Mouse (Mus musculus) urinary bladder, adult 18-20 months (tissue): ENCODE measurements around the gene Bend6.

Source experiments
- DNase-seq, 2 experiments: peaks; one replicate each; pipeline ENCODE4 v3.0.0; 2022; ENCODE audit warnings: low spot score in 2 of 2, mixed read lengths in 2 of 2

Bend6 gene

DNA sequence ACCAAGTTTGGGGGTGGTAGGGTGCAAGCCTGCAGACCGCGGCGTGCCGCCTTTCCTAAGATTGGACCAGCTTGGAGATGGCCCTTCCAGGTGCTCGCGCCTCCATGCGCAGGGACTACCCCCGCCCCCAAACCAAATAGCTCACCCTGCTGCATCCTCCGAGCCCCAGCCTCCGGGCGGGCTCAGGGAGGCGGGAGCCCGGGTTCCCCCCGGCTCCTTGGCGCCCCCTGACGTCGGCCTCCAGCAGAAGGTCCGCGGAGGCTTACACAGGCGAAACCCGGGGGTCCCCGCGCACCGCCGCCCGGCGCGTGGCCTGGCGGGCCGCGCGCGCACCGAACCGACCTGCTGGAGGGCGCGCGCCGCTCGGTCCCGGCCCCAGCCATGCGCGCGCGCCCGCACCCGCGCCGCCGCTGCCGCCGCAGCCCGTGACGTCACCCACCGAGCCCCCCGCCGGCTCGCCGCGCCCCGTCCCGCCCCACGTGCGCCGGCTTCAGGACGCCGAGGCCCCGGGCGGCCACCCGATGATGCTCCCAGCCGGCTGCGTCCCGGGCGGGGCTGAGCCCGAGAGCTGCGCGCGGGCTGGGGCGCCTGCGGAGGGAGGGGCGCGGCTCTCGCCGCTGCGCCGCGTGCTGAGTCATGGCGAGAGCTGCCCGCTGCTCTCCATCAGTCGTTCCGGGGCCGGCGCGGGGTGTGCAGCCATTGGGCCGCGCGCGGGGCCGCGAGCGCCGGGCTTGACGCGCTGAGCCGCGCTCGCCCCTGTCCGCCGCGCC lies at the start of gene Bend6:
Gene Bend6 (minus strand): TSS at position 396 of the 770 bp plus-strand sequence.
- peak; percentile 39 to 50 for DNase-seq

DNA sequence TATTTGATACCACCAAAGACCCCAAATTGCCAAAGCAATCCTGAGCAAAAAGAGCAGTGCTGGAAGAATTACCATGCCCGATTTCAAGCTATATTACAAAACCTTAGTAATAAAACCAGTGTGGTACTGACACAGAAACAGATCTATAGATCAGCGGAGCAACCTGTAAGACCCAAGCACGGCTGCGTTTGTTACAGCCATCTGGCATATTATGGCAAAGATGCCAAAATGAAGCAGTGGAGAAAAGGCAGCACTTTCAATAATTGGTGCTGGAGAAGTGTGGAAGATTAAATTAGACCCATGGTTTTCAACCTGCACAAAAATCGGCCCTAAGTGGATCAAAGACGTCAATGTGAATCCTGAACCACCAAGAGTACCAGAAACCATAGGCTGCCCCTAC lies 48.0 kb upstream of the Bend6 start:
- no peak for DNase-seq

DNA sequence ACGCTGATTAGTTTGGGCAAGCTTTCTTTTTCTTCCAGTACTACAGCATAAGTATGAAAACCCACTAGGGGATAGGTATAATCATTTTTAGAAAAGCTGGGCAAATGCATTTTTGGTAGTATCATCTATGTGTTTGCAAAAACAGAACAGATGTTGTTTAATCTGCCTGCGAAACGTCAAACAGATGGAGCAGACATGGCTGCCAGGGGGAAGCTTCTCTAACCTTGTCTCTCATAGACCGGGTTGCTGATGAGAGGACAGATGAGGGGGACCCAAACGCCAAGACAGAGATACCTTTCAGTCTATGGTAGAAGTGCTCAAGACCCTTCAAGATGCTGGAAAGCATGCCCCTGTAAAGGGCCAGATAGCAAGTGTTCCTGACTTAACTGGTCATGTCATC lies 40.9 kb upstream of the Bend6 start:
- DNase-seq = no peak

DNA sequence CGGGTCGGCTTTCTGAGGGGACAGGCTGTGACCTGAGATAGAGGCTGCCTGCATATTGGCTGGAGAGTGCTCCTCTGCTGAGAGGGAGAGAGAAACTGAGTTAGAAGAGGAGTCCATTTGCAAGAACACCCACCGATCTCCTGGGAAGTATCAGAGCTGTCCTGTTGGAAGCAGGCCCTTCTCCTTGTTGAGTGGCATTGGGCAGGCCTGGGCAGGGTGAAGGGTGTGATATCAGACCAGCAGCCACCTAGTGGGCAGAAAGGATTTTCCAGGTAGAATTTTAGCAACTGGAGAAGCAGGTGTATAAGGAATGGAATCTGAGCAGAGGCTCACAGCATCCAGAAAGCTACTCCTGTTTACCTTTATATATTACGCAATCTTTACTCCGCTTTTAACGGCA lies 40.2 kb upstream of the Bend6 start:
- DNase-seq = no peak

DNA sequence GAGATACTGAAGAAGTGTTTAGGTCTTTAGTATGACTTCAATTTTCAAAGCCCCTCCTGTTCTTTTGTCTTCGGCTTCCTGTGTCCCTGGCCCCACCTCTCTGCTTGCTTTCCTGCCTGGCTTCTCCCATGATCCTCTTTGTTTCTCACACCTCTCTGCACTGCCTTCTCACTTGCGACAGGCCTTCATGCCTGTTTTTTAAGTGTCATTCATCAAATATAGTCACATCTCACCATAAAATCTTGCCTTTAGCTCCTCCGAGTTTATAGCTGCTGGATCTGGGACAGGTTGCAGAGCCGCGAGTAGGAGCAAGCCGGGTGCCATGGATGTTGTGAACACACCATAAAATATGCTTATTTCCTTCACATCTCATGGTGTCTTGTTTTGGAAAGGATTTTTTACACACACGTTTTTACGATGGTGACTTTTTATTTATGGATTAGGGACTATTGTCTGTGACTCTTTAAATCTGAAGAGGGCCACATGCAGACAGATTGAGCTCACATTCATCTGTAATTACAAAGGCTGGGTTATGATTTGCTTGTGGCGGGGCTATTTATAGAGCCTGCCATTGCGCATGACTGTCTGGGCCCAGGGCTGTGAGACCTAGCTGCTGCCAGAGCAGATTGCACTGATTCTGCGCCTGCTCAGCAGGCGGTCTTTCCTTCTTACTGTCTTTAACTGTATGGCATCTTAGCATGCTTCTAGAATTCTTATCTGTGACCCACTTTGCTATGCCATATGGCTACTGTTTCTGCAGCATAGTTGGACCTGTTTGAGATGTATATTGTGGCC lies 39.2 kb upstream of the Bend6 start:
- no peak for DNase-seq

DNA sequence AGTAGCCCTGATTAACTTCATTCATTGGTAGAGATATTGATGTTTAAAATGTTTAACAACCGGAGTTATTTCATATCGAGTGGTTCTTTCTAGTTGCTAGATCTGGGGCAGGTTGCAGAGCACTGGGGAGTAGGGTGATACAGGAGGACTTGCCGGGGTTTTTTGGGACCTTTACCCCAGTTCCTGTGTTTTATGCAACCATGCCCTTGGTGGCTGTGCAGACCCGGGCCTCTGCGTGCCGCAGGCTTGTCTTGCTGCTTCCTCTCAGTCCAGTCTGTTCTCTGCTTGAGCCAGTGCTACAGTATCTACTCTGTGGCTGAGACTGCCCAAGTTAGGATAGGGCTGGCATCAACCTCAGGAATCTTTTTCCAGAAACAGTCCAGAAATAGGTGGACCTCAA lies 38.1 kb upstream of the Bend6 start:
- DNase-seq = no peak

DNA sequence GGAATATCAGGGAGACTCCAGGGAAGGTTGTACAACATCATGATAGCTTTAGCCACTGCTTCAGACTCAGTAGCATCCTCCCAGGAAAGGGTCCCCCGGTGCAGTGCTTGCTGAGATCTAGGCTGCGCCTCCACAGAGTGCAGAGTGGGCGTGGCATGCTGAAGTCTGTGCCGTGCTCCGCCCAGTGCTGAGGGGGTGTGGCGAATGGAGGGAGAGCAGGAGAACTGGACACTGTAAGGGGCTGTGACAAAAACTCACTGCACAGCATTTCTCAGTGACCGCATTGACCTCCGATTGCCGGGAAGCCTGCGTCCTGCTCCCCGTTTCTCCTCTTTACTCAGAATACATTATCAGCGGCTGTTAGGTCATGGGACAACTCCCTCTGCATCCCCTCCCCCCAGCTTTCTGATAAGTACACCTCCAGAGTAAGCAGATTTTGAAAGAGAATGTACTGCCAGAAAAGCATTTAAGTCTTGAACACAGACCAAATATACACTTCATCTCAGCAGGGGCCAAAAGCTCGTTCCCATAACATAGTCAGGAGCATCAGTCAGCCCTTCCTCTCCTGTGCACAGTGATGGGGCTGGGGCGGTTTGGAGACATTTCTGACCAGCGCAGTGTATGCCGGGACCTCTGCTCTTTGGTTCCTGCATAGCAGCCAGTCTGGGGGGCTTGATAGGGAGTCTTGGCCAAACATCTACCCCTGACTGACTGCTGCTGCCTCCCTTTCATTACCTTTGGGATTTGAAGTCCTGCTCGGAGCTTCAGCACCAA lies 37.5 kb upstream of the Bend6 start:
- DNase-seq = peak; percentile 19 to 42

DNA sequence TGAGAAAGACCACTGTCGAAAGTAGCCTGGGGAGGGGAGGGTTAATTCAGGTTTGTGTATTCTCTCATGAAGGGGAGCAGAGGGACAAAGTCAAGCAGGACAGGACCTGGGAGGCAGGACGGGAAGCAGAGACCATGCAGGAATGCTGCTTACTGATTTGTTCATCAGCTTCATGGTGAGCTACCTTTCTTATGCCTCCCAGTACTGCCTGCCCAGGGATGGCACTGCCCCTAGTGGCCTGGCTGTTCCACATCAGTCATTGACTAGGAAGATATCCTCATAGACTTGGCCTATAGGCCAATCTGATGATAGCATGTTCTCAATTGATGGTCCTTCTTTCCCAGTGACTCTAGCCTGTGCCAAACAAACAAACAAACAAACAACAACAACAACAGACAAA lies 36.3 kb upstream of the Bend6 start:
- DNase-seq = no peak

DNA sequence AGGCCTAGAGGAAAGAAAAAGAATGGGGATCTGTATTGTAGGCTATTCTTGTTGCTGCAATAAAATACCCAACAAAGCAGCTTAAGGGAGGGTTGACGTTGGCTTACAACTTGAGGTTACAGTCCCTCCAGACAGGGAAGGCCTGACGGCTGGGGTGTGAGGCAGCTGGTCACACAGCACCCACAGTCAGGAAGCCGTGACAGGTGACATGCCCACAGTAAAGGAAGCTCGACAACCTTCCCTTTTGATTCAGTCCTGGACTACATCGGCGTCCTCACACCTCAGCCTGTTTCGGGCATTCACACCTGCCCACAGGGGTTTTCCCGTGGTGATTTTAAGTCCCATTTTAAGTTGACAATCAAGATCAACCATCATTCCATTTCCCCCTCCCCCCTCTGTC lies 35.0 kb upstream of the Bend6 start:
- DNase-seq = no peak

DNA sequence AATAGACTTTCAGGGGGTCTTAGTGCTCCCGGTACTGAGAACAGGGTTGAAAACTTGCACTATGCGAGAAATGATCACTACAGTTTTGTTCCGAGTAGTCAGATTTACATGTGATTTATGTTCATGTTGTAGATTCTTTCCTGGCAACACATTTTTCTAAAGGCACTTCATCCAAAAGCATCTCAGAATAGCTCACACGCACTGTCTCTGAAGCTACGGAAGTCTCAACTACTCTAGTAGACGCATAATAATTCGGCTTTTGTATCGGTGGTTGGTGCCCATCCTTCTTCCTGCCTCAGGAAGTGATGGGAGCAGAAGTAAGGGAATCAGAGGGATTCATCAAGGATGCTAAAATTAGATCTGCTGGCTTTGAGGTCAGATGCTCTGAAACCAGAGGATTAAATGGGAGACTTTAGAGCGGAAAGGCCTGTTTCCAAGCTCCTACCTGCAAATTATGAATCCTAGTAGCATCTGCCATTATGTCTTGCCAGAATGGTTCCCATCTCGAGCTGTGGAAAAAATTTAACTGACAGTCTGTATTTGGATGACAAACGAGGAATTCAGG lies 32.8 kb upstream of the Bend6 start:
- no peak for DNase-seq

DNA sequence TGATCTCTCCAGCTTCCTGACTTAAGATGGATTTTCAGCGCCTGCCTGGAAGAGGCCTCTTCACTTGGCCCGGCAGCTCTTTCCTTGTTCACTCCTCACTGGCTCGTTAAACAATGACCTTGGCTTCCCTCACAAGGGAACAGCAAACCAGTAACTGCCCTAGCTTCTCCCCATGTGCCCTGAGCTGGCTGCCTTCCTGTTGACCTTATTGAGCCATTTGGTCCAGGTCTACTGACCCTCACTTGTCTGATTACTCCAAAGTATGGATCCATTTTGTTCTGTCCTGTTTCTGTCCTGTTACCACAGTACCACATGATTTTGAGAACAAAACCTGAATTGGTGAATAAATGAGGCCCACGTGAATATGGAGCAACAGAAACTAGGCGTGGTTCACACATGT lies 32.2 kb upstream of the Bend6 start:
- DNase-seq = no peak

DNA sequence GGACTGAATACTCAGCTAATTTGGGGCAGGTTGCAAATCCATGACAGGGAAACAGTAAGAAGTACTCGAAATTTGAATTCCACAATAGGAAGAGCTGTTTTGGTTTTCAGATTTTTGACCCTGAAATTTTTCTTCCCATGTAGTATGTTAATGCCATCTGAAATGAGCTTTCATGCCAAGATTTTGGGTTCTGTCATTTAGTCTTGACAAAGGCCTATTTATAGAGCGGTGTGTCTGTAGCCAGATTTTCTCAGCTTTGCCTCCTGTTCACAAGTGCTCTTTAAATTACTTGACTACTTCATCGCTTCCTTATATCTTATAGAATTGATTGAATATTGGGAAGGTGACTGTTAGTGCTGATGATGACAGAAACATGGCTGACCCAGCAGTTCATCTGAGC lies 28.3 kb upstream of the Bend6 start:
- DNase-seq = no peak

DNA sequence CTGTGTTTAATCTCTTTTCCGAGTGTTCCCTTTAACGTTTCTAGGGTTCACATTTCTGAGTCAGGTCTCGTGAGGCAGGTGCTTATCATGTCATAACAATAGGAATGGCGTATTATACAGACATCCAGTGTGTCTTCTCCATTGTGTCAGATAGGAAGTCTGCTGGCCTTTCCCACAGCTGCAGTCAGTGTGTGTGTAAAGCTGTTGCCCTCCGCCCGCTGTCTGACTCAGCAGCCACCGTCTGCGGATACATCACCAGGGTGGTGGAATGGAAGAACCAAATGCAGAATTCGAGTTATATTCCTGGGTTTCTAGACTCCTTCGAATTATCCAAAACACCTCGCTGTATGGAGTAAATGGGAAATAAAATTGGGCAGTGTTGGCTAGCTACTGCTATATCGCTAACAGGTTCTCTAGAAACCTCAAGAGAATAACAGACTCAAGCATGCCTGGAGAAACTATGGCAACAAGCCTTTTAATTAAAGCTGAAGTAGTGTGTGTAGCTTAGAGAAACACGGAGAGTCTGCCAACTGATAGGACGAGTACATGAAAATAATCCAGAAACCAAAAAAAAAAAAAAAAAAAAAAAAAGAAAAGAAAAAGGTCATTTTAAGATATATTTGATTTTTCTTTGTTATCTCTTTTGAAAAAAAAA lies 25.4 kb upstream of the Bend6 start:
- DNase-seq = no peak

DNA sequence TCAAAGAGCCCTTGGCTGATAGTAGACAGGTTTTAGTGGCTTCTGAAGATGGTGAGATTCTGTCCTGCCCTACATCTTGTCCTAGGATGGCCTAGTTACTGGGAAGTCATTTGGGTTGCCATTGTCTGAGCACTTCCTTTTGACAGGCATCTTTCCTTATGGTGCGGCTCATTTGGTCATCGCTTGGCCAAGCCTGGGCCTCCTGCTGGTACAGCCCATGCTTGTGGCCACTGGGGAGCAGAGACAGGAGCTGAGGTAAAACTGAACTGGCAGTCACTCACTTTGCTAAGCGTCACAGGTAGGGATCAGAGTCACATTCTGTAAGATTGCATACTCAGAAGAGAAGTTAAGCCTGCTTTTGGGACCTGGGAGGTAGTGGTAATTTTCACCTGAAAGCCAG lies 24.6 kb upstream of the Bend6 start:
- DNase-seq = no peak

DNA sequence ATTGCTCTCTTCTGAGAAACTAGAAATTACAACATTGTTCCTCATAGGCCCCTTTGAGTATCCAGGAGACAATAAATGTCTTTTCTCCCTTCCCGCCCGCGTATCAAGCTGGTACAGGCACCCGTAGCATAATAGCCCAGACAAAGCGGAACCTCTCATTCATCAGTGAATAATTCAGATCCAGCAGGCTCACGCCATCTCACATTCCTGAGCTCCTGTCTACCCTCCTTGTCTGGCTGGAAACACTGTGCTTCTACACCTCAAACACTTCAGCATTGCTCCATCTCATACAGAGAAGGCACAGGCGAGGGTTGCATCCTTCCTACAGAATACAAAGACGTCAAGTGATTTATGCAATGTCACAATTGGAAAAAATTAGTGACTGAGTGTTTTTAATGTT lies 24.2 kb upstream of the Bend6 start:
- DNase-seq = no peak

DNA sequence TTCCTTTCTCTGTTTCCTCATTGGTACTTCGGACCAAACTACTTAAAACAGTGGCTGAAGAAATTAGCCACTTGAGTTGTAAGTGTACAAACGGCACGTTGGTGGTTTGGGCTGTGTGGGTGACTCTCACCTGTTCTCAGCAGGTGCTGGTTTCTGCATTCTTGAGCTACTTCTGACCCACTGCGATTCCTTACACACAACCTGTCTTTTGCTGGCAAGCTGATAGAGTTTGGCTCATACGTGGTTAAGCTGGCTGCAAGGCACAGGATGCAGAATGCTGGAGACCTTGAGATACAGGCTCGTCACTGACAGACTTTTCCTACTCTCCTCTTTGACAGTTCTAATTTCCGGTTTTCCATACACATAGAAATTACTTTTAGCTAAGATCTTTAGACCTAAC lies 19.9 kb upstream of the Bend6 start:
- no peak for DNase-seq

DNA sequence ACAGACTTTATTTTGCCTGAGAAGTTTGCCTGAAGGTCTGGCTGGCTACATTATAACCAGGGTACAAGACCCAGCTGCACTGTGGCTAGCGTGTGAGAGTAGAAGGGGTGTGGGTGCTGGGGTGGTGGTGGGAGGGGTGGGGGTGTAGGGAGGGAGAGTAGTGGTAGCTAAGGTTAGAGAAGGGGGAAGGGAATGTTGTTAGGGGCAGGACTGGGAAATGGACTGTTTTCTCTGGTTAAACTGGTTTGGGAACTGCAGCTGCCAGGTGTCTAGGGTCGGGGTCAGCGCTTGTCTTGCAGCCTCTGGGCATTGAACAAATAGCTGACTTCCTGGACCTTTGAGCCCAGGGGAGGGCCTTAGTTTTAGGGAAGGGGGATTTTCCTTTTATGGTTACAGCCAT lies 17.7 kb upstream of the Bend6 start:
- no peak for DNase-seq

DNA sequence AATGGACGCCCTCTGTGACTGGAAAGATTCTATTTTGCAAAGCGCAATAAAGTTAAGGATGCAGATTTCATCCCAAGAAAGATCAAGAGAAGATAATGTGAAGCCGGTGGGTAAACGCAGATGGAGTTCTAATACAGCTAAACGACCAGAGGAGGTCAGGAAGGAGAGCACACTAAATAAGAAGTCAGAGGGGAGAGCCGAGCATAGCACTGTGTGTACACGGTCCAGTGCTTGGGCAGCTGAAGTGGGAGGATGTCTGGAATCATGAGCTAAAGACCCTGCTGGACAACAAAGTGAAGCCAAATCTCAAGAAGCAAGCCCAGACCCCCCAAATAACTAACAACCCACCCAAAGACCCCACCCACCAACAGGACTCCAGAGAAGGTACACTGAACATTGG lies 15.4 kb upstream of the Bend6 start:
- DNase-seq = no peak

DNA sequence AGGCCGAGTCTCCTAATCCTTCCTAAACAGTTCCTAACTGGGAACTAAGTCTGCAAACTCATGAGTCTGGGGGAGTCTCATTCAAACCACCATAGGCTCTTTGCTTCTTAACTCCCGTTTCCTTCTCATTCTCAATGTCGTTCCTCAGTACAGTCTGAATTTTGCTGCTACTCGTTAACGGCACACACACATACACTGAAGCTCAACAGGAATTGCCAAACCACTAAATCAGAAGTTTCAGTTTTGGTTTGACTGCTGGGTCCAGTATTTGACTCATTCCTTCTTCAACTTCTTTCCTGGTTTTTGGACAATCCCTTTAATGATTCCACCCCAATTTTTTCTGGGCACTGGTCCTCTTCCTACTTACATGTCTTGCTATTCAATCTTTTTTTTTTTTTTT lies 8.9 kb upstream of the Bend6 start:
- DNase-seq = no peak

DNA sequence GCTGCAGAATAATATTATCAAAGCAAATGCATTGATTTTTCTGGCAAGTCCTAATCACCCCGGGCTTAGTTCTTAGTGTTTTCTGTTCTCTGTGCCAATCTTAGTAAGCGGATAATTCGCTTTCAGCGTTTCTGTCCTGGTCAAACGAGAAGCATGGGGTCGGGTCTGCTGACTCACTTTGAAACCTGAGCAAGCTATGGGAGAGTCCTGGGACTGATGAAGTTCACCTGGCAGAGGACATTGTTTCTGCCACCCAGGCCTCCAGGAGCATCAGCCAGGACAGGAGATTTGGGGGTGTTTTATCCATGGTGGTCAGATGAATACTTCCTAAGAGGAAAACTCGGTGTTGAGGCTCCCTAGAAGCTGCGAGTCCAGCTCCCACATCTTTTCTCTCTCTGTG lies 4.0 kb upstream of the Bend6 start:
- DNase-seq = no peak

DNA sequence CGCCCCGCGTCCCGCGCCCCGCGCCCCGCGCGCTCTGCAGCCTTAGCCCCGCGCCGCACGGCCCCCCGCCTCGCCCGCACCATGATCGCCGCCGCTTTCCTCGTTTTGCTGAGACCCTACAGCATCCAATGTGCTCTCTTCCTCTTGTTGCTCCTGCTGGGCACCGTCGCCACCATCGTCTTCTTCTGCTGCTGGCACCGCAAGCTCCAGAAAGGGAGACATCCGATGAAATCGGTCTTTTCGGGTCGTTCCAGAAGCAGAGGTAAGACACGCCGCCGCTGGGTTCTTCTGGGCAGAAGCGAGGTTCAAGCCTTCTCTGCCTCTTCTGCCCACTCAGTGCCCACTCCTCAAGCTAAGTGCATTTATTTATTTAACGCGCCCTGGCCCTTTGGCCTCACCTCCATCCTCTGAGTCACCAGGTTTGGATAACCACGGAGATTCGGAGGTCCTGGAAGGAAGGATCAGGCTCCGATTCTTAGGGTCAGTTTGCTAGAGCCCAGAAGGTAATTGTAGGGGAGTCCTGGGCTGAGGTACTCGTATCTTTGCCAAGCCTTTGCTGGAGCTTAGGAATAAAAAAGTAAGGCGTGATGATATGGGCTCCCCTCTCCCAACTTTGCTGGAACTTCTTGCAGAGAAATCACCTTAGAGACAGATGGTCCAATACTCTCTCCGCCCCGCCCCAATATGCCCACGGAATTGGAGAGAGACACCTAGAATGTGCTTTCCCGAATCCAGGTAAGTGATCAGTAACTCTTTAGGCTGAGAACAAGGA lies 761 bp upstream of the Bend6 start, which contains the start of gene Dst:
Gene Dst (plus strand): TSS at position 35 of the 772 bp plus-strand sequence.
- DNase-seq = no peak
